Mouse (Mus musculus): ENCODE results near the gene 2310039H08Rik.
"Not testable (repeated sequence)": the region's sequence is repeated elsewhere in the genome, so short reads cannot be mapped to it uniquely, and the experiment has no call there.

2310039H08Rik gene

DNA sequence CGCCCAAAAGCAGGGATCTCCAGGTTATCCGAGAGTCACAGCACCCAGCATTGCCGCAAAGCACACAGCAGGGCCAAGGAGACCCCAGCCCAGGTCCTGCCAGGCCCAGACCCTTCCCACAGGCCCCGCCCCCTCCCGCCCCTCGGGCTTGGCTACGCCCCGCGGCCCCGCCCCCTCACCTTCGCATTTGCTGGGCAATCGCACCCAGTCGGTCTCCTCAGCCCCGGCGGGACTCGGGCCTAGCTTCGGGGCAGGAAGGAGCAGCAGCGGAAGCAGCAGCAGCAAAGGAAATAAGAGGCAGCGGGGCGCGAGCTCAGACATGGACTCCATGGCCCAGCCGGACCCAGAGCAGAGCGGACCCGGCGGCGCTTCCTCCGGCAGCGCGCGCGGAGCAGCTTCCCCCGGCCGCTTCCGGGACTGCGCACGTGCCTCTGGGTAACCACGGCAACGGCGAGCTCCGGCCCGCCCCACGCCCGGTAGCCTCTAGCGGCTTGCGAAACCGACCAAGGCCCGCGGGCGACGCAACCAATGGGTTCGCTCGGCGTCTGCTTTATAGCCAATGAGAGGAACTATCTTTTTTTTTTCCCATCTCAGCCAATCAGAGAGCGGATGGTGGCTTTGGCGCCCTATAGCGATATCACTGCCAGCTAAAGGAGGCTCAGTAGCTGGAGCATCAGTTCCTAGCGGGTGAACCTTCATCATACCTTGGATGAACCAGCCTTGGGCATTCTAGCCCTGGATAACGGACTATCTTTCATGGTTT is 20.5 kb upstream of the 2310039H08Rik start, which contains the start of gene Cnpy3:
Cnpy3 (minus strand) TSS at position 421 of the 763 bp plus-strand sequence.
- in situ Hi-C loops (cut with MboI; ENCODE audit: unreplicated experiment in 2 of 2): no loop called here

DNA sequence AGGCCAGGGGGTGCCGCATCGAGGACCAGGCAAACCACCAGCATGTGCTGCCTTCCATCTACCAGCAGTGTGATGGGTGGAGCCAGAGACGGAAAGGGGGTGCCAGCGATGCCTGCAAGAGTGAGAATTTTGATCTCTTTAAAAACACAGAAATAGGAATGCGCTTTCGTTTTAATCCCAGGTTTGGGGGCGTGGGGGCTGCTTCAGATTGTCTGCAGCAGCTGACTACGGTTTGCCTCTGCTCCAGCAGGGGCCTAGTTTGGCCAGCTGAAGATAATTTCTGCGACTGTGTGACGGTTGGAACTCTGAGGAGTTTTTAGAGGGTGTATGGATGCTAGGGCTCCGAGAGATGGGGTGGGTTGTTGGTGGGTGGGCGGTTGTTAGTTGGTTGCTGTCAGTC is 13.7 kb upstream of the 2310039H08Rik start:
- in situ Hi-C loops (cut with MboI; ENCODE audit: unreplicated experiment in 2 of 2): no loop called here

GRCm38 (mm10) chr17:46763544-46763943 is 8.9 kb upstream of the 2310039H08Rik start, which contains the start of gene Ptcra:
Gene Ptcra, minus strand, starts transcription at chr17:46763712.
- in situ Hi-C loops (cut with MboI; ENCODE audit: unreplicated experiment in 2 of 2): no loop called here

GRCm38 (mm10) chr17:46764916-46765315 is 7.5 kb upstream of the 2310039H08Rik start:
- in situ Hi-C loops (cut with MboI; ENCODE audit: unreplicated experiment in 2 of 2): not testable (repeated sequence)

DNA sequence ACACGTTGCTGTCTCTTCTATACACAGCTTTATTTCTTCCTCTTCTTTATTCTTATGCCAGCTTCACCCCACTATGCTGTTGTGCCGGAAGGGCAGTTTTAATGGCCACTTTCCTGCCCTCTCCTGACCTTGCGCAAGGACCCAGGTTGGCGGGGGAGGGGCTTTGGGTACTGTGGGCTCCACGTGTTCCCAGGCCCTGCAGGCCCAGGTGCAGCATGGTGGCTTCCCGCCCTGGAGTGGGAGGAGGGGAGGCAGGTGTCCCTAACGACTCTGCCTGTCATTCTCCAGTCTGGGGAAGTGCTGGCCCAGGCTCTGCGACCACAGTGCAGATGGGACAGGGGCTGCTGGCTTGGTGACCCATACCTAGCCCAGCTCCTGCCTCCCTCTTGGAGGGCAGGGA is 4.6 kb upstream of the 2310039H08Rik start:
- in situ Hi-C loops (cut with MboI; ENCODE audit: unreplicated experiment in 2 of 2): no loop called here

DNA sequence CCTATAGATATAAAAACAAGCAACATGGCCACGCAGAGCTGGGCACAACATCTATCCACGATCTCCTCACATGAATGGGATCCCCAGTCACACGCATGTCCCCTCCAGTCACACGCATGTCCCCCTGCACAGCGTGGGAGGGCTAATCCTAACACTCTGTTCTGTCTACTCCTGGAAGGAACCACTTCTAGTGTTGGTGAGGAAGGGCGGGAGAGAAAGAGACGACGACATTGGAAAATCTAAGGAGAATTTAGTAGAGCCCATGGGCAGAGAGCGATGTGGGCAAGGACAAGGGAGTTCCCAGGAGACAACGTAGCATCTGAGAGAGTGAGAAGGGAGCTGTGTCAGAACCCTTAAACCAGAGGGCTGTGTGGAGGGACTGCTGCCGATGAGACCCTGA is 1.9 kb upstream of the 2310039H08Rik start:
- in situ Hi-C loops (cut with MboI; ENCODE audit: unreplicated experiment in 2 of 2): loop anchor here (5.0 to 10.0 kb wide), 2 partner anchors 33 to 126 kb away; partner anchors contain the start of genes Klc4 (in 1 of the 2) and Mrpl2 (in 1 of the 2)

DNA sequence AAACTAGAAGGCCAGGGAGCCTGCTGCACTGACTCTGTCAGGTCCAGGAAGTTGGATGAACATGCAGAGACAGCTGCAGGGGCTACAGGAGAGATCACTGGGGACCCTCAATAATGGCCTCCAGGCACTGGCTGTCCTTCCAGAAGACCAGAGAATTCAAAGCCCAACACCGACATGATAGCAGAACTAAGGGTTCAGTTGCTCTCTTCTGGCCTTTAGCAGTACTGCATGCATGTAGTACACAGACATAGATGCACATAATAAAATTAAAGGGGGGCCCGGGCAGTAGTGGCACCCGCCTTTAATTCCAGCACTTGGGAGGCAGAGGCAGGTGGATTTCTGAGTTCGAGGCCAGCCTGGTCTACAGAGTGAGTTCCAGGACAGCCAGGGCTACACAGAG is 1.4 kb upstream of the 2310039H08Rik start:
- in situ Hi-C loops (cut with MboI; ENCODE audit: unreplicated experiment in 2 of 2): loop anchor here (5.0 to 10.0 kb wide), 2 partner anchors 34 to 126 kb away; partner anchors contain the start of genes Klc4 (in 1 of the 2) and Mrpl2 (in 1 of the 2)

GRCm38 (mm10) chr17:46771616-46772015 is 819 bp upstream of the 2310039H08Rik start:
- in situ Hi-C loops (cut with MboI; ENCODE audit: unreplicated experiment in 2 of 2): loop anchor here (5.0 to 10.0 kb wide), 2 partner anchors 34 to 127 kb away; partner anchors contain the start of genes Klc4 (in 1 of the 2) and Mrpl2 (in 1 of the 2)

- in situ Hi-C loops (cut with MboI; ENCODE audit: unreplicated experiment in 2 of 2): loop anchor here (5.0 to 10.0 kb wide), 2 partner anchors 35 to 127 kb away; partner anchors contain the start of genes Klc4 (in 1 of the 2) and Mrpl2 (in 1 of the 2)
These were observed 414 bp upstream of the 2310039H08Rik start for GRCm38 (mm10) chr17:46772038-46772403.

DNA sequence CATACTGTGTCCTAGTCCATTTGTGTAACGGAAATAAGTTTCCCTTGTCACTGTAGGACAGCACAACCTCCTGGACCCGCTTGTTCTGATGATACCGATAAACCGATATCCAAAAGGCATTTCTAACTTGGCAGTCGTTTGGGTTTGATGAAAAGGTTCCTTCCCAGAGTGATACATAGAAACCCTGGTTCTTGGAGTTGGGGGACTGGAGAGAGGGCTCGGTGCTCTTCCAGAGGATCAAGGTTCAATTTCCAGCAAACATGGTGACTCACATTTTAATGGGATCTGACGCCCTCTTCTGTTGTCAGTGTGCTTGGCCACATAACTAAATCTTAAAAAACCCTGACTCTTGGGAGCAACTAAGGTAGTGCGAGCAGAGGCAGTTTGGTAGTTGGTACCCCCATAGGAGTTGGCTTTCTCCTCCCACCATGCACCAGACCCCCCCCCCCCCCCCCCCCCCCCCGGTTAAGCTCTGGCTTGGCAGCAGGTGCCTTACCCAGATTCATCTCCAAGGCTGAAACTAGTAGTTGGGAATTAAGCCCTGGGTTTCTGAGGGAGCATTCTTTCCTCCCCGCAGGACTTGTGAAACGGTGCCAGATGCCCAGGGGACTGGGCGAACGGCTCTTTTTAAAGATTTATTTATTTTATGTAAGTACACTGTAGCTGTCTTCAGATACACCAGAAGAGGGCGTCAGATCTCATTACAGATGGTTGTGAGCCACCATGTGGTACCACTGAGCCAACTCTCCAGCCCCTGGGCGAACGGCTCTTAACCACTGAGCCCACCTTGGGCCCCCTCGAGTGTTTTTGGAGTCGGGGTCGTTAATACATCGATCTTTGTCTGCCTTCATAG is 1.1 kb downstream of the 2310039H08Rik start:
- in situ Hi-C loops (cut with MboI; ENCODE audit: unreplicated experiment in 2 of 2): loop anchor here (5.0 to 10.0 kb wide), 2 partner anchors 36 to 129 kb away; partner anchors contain the start of genes Klc4 (in 1 of the 2) and Mrpl2 (in 1 of the 2)

GRCm38 (mm10) chr17:46774131-46774472 is 1.7 kb downstream of the 2310039H08Rik start:
- in situ Hi-C loops (cut with MboI; ENCODE audit: unreplicated experiment in 2 of 2): loop anchor here (5.0 to 10.0 kb wide), 2 partner anchors 37 to 129 kb away; partner anchors contain the start of genes Klc4 (in 1 of the 2) and Mrpl2 (in 1 of the 2)

DNA sequence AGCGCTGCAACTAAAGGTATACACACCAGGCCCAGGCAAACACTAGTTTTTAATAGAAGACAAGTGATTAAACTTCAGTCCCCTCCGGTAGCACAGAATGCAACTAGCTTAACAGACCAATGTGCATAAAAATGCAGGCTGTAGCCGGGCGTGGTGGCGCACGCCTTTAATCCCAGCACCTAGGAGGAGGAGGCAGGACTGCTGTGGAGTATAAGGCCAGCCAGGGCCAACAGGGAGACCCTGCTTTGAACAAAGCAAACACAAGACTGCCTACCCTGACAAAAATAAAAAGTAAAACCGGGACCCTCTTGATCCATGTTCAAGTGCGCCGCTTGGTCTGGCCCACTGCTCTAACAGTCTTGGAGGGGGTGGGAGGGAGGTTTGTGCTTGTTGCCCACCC is 2.6 kb downstream of the 2310039H08Rik start:
- in situ Hi-C loops (cut with MboI; ENCODE audit: unreplicated experiment in 2 of 2): loop anchor here in 1 of 2 experiments (10.0 kb wide), 1 partner anchor 130 kb away; the partner anchor contains the start of genes Klc4 and Mrpl2

DNA sequence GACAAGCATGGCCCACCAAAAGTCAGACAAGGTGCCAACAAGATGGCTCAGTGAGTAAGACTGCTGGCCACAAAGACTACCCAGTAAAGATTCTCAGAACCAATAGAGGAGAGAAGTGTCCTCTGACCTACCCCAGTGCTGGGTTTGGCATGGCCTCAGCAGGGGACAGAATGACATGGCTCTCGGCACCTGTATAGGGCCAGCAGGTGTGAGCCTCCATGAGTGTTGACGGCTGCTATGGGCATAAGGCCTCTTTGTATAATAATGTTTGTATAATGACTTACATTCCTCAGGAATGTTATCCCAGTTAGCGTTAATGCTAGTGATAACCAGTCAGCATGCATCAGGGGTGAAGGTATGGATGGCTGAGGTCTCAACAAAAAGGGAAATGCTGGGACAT is 3.7 kb downstream of the 2310039H08Rik start:
- in situ Hi-C loops (cut with MboI; ENCODE audit: unreplicated experiment in 2 of 2): loop anchor here in 1 of 2 experiments (10.0 kb wide), 1 partner anchor 131 kb away; the partner anchor contains the start of genes Klc4 and Mrpl2

DNA sequence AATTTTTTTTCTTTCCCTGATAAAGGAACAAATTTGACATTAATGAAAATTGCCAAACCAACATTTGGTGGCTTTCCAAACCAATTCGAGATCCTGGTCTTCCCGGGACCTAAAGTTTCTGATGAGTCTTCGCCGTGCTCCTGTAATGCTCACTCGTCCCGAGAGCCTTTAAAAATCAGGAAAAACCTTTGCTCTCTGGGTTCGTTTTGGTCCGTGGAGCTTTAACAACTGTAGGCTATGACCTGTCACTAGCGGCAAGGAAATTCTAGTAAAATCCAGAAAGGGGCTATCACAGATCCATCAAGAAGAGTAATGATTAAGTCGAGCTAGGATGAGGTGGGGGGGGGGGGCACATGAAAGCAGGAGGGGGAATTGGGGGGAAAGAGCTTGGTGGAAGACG is 9.4 kb downstream of the 2310039H08Rik start:
- in situ Hi-C loops (cut with MboI; ENCODE audit: unreplicated experiment in 2 of 2): no loop called here

GRCm38 (mm10) chr17:46782341-46783221 is 10.1 kb downstream of the 2310039H08Rik start, which contains the start of gene Rpl7l1:
Gene Rpl7l1, minus strand, starts transcription at chr17:46782672.
- in situ Hi-C loops (cut with MboI; ENCODE audit: unreplicated experiment in 2 of 2): no loop called here

DNA sequence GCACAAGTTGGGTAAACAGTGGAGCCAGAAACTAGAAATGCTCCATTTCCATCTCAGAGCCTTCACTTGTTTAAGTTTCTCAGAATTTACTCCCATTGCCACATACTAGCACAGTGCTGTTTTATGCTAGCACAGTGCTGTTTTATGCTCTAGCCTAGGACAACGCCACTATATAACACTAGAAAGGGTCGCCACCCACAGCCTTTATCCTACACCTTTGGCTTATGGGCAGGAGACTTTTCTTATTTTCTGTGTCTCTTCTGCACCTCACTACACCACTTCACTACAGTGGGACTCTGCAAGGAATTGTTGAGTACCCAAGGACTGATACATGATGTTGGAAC is 10.8 kb downstream of the 2310039H08Rik start:
- in situ Hi-C loops (cut with MboI; ENCODE audit: unreplicated experiment in 2 of 2): no loop called here

GRCm38 (mm10) chr17:46786952-46787351 is 14.5 kb downstream of the 2310039H08Rik start:
- in situ Hi-C loops (cut with MboI; ENCODE audit: unreplicated experiment in 2 of 2): no loop called here

DNA sequence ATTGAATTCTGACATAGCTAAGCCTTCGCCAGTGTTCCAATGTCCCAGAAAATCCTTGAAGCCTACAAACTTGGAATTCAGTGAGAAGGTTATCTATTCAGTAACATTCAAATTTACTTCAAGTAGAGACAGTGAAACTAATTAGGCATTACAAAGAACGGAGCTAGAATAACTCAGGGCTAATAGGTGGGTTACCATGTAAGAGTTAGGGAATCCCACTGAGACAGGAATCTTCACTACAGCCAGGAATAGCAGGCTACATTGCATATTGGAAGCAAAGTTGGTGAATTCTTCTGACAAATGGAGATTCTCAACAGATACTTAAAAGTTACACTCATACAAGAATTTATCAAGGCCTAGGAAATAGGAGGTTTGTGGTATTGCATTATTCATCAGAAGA is 15.5 kb downstream of the 2310039H08Rik start:
- in situ Hi-C loops (cut with MboI; ENCODE audit: unreplicated experiment in 2 of 2): not testable (repeated sequence)

DNA sequence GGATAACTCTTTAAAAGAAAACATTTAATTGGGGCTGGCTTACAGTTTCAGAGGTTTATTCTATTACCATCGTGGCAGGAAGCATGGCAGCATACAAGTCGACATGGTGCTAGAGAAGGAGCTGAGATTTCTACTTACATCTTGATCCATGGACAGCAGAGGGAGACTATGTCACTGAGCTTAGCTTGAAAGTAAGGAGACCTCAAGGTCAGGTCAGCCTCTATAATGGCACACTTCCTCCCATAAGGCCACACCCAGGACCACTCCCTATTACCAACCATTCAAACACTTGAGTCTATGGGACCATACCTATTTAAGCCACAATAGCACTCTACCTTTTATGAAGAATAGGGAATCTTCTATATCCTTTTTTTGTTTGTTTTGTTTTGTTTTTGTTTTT is 20.5 kb downstream of the 2310039H08Rik start:
- in situ Hi-C loops (cut with MboI; ENCODE audit: unreplicated experiment in 2 of 2): loop anchor here (5.0 kb wide), 1 partner anchor 89 kb away; no protein-coding TSS in a partner anchor

DNA sequence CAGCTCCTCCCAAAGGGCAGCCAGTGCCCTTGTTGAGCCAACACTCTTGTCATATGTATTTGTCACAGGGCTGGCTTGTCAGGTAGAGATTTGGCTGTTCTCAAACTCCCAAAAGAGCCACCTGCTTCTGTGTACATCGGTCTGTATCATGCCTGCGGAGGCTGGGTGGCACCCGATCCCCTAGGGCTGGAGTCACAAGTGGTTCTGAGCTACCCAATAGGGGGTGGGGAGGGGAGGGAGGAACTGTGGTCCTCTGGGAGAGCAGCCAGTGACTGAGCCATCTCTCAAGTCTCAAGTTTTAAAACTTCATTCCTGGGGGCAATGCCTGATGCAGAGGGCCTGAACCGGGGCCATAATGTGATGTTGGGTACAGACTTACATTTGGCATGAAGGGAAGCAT is 24.3 kb downstream of the 2310039H08Rik start:
- in situ Hi-C loops (cut with MboI; ENCODE audit: unreplicated experiment in 2 of 2): no loop called here
